Mouse (Mus musculus) thymus, postnatal 0 days (tissue): ENCODE measurements around the gene Morn1. TPM values are rescaled to one million over a fixed set of nuclear protein-coding genes. Genes with fewer than 3 reads are reported as not detected.
A peak's percentile ranks its signal among the peaks of the same experiment; 100 is the strongest.

Experiments
- DNase-seq: peaks from one replicate; pipeline ENCODE4 v3.0.0-alpha.2; 2015; ENCODE audit warnings: low spot score
- polyA plus RNA-seq: library from polyadenylated mRNA; unstranded; fragments of >200 nt; fragmentation: Nextera tagmentation; extraction: Ambion mirVana; gene quantifications from 2 replicates; pipeline ENCODE4 v1.2.1, GENCODE M21; 2015

The Morn1 gene
- polyA plus RNA-seq, 1 experiment from 2014 or later: 2.9 TPM

DNA sequence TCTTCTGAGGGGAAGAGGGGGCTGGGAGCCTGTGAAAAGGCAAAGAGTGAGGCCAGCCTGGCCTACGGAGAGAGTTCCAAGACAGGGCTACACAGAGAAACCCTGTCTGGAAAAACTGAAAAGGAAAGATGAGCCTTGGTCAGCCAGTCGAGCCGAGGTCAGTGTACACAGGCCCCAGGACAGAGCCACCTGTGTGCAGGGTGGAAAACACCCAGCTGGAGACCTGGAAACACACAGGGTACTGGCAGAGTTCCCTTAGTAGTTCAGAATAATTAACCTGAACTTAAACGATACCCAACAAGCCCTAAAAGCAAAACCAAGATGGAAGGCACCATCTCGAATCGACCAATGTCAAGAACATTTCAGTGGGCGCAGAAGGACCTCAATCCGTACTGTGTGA is 52.1 kb downstream of the Morn1 start:
- DNase-seq: no peak

DNA sequence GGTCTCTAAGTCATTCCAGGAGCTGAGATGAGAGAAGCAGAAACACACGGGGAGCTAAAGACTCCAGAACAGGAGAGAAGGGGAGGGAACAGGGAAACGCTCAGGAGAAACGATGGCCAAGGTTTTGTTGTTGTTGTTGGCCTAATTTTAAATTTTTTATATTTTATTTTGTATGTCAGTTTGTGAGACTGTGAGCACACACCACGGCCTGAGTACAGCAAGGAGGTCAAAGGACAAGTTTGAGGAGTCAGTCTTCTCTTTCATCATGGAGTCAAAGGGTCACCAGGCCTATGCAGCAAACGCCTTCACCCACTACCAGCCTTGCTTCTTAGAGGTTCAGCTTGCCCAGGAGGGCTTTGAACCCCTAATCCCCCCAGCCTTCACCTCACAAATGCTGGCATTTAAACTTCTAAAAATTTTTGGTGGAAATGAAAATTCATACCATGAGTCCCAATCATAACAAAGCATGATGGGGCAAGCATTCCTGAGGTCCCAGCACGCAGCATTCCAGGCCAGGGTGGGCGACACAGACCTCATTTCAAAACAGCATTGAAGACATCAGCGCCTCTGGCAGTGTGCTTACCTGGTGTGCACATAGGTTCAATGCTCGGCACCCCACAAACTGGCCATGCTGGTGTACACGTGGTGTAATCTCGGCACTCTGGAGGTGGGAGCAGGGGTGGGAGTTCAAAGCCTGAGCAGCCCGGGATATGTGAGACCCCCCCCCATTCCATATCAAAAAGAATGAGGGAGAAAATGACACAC is 53.1 kb downstream of the Morn1 start:
- no peak for DNase-seq

DNA sequence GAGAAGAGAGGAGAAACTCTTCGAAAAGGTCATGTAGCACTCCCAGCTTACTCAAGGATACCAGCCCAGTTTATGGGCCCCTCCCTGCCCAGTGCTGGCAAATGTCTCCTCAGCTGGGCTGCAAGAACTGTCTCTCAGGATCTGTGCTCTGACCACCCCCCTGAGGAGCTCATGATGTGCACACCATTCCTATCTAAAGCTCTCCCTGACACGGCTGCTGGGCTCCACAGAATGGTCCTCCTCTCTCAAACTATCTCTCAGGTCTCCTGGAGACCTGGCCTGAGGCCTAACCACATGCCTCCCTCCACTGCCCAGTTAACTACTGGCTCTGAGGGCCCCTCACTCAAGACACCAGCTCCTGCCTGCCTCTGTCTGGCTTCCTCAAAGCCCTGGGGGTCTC is 53.8 kb downstream of the Morn1 start:
- DNase-seq: no peak

DNA sequence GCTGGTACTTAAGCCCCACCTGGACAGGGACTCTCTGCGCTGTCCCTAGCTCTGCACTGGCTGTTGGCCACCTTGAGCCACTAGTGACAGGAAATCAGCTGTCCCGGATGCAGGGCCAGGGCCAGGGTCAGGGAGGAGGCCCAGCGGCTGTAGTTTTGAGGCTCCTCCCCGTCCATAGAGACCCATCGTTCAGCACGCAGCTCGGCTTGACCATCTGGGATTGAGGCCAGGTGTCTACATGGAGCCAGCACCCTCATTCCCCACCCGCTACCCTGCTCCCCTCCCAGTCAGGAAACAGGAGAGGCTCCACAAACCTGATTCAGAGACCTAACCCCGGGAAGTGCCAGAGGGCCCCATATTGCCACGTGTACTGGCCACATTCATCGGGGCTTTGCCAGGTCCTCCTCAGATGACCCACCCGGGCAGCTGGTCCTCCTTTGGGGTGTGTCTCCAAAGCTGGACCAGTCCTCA is 54.5 kb downstream of the Morn1 start:
- no peak for DNase-seq

DNA sequence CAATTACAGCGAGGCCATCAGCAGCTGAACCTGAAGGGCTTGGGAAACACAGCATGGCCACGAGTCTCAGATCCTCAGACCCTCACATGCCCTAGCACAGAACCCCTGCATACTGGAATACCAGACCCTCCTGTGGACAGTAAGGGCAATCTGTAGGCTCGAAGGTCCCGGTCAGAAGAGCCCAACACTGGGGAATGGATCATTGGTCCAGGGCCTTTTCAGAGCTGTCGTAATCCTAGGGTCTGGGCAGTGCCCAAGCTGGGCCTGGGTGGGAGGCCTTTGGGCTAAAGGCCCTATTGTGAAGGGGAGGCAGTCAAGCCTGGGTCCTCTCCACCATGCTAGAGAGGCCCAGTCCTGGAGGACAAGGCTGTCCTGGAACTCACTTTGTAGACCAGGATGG is 56.5 kb downstream of the Morn1 start:
- DNase-seq: no peak

DNA sequence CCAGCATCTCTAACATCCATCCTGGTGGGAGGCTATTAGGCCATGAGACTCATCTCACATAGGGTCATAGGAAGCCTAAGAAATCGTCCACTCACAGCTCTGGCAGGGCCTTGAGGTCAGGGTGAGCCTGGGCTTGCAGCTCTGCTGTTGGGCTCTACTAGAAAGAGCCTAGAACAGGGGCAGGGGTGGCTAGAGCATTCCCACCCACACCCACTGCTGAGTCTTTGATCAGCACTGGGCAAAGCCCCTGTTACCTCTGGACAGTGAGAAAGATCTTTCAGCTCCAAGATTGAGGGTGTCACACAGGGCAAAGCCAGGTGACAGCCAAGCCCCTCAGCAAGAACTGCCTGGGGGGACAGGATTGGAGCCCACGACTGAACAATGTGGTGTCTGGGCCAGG is 57.0 kb downstream of the Morn1 start:
- DNase-seq: no peak

DNA sequence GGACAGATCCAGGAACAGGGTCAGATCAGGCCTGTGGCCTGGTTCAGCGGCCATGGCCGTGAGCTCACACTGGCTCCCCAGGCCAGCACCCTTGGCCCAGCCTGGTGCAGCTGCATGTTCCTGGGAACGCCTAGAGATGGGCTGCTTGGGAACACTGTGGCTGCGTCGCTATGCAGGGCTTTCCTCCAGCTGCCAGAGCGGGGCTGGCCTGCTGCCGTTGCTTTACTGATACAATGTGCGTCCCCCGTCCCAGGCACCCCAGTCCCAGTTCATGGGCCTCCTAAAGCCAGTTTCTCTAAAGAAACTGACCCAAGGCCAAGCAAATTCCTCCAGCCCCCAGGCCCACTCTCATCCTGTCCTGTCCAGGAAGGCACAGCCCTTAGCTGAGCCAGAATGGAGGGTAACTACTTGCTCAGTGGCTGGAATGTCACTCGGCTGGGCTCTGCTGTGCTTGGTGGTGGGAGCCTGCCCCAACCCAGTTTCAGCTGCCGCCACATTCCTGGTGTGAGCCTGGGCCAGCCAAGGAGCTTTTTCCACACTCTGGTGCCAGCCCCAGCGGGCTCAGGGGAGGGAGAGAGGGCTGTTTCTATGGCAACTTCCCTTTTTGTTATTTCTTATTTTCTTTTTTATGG is 57.6 kb downstream of the Morn1 start:
- DNase-seq: no peak

DNA sequence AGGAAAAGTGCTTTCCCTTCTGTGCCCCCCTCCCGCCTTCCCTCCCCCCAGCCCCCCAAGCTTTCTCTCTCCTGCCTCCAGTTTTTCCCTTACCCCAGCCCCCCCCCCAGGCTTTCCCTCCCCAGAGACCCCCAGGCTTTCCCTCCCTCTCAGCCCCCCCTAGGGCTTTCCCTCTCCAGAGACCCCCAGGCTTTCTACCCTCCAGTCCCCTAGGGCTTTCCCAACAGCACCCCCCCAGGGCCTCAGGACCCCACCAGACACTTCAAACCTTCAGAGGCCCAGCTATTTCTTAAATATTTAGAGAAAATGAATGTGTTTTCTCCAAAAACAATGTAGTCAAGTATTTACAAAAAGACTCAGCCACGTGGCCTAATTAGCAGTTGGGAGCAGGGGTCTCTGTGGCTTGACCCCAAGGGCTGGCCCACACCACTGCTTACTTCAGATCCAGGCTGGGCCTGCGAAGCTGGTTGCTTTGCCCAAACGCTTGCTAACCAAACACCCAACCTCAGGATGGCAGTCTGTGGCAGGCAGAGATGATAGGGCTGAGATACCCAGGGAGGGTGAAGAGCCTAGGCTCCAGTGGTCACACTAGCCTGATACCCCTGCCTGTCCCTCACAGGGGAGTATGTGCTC is 58.3 kb downstream of the Morn1 start:
- no peak for DNase-seq

DNA sequence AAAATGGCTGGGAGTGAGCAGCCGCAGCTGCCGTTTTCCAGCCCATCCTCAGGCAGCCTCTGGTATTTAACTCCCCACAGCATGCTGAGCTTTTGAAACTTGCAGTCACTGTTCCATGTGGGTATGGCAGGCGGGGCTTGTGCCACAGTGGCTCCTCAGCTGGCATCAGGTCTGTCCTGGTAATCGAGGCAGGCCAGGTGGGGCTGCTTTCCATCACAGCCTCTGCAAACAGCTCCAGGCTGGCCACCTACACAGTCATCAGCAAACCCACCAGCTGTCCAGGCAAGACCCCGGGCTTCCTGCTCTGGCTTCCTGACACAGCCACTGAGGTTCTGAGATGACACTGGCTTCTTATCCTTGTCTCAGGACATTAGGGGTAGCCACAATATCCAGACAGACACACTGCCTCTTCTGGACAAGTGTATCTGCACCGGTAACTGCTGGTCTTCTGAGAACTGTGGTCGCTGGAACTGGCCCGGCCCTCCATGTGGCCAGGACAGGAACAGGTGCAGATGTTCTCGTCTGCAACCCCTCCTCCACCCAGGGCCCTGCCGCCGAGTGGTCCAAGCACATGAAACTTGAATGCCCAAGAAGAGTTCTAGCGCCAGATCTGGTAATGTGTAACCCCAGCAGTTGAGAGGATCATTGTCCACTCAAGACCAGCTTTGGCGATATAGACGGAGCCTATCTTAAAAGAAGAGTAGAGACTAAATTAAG is 59.9 kb downstream of the Morn1 start:
- DNase-seq: no peak

DNA sequence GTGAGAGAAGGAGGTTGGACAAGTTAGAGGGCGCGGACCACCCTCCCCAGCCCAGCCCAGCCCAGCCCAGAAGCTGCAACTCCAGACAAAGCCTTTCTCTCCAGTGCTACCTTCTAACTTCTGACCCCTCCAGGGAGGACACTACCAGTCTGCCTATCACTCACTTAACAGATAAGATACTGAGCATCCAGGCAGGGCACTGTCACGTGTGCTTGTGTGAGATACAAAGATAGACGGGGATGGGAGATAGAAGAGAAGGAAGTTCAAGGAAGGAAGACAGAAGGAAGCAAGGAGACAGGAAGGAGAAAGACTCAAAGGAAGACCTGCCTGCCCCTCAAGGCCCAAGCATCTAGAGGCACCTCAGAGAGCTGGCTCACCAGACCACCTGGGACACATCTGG is 62.1 kb downstream of the Morn1 start:
- DNase-seq: no peak

DNA sequence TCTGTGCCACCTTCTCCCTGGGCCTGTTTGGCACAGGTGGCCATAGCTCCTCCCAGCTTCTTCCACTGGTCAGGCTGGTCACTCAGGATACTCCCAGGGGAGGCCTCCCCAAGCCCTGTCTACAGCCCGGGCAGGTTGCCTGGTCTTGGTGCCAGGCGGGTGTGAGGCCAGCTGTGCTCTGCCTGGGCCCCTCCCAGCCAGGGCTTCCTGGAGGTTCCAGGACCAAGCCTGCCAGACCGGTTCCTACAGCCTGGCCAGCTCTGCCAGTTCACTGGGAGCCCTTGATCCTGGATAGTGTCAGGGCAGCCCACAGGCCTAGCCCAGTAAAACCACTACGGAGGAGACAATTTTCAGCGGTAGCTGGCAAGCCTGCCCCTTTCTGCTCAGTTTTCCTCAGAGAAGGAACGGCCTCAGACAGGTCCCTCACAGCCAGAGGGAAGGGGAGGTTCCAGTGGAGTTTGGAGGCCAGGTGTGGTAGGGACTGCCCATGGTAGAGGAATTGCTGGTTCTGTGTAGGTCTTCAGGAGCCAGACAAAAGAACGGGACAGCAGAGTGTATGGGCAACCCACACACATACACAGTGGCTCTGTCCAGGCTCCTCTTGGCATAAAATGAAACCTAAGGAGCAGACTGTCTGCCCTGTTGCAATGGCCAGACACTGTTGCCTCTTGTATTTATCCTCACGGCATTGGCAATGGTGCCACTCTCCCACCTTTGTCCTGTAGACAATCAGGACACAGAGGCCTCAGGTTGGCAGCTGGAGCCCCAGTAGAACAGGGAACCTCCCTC is 62.7 kb downstream of the Morn1 start:
- no peak for DNase-seq

DNA sequence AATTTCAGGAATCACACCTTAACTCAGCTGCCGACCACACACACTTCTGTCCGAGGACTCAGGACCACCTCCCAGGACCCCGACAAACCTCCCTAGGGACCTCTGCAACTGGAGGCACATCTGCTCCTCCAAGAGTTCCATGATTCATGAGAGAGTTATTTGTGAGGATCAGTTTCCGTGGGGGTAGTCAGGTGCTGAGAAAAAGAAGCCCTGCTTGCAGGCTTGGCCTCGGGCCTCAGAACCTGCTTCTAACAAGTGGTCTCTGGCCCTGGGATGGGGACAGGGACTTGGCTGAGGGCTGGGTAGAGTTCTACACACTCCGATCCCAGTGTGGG is 63.5 kb downstream of the Morn1 start:
- DNase-seq: no peak

DNA sequence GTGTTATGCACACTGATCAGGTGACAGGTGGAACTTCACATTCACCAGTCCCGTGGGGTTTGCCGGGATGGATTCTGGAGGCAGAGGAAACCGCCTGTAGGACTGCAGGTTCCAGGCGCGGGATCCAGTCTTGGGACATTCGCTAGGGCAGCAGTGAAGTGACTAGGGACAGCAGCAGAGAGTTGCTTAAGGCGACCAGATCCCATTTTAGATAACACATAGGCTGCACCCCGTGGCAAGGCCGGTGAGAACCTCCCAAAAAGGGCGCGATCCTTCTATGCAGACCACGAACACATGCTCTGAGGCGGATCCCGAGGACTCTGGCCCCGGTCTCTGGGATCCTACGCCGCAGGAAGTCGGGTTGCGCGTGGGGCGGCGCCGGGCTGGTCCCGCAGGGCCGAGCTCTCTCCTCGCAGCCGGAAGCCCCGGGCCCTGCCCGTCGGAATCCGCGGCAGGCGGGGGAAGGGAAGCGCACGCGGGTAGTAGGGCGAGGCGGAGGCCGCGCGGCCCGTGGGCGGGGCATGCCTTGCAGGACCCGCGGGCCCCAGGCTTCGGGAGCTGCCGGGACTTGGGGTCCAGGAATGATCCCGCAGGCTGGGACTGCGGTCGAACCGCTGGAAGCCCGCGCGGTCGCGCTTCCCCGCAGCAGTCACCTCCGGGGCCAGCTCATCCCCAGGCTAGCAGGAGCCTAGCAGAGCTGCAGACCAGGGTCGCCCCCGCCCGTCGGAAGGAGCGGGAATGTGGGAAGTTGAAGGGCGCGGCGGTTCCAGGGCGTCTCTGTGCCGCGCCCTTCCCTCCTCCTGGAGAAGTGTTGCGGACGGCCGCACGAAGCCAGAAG is 64.1 kb downstream of the Morn1 start:
- DNase-seq: peak; percentile 79

DNA sequence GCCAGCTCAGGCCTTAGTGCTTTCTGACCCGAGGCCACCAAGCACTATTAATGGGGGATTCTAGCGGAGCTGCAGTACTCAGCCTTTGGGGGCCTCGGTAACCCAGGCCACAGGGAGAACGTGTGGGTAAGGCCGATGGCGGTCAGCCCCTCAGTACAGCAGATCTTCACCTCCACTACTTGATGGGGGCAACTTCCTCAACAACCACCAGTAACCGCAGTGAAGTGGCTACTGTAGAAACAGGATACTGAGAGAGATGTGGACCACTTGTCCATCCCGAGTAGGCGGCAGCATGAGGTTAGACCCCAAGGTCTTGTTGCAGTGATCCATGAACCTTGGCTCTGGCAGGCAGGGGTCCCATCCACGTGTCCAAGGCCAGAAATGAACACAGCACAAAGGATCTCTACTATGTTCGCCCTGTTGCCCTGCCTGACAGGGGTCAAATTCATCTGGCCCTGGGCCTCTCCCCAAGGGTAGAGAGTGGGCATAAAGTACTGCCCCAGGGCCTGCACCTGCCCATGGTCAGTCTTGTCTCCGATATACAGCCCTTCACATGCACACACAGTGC is 64.9 kb downstream of the Morn1 start:
- DNase-seq: no peak

DNA sequence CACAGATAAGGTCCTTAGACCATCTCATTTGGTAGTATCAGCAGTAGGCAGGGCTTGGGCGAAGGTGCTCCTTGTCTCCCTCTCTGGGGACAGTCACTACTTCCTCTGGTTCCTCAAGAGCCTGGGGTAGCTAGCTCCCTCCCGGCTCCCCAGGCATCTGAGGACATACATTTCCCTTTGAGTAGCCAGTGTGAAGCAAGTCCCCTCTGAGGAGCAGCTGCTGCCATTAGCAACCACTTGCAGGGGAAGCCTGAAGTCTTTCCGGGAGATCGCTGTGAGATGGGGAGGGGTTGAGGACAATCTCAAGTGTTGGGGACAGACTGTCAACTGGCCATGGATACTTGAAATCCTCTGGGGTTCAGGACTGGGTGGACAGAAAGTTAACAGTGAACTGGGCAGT is 65.5 kb downstream of the Morn1 start:
- DNase-seq: no peak

DNA sequence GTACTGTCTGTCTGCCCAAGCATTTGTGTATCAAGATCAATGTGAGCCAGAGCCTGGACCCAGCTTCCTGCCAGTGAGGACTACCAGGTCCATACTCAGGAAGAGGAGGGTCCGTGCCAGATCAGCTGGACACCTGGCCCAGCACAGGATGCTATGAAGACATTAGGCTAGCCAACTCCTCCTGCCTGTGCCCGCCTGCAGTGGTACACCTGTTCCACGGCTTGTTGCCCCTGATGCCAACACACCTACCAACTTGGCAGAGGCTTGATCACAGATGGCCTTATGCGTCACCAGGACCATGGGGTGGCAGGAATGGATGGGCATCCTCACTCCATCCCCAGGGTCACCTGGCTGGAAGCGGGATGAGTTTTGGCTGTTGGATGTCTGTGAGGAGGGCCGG is 66.1 kb downstream of the Morn1 start:
- DNase-seq: no peak

DNA sequence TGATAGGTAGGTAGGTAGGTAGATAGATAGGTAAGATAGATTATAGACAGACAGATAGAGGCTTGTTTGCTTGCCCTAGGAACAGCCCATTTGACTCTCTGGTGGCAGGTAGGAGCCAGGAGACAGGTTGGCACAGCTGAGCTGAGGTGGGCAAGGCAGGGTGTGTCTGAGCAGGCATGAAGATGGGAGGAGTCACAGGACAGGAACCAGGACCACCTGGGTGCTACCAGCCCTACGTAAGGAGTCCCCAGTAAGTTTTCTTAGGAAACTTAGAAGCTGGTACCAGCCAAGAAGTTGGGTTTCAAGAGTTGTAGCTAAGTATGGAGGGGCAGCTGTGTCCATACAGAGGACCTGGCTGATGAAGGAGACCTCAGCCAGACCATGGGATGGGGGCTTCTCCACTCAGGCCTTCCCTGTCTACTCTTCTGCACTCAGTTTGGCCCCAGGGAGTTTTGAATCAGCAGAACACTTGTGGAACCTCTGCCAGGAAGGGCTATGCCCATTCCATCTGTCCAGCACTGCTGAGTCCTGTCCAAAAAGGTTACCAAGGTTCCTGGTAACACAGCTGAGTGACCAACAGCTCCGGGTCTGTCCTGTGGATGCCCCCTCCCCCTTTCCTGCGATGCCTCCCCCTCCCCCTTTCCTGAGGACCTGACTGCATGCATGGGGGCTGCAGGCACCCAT is 67.2 kb downstream of the Morn1 start:
- no peak for DNase-seq

DNA sequence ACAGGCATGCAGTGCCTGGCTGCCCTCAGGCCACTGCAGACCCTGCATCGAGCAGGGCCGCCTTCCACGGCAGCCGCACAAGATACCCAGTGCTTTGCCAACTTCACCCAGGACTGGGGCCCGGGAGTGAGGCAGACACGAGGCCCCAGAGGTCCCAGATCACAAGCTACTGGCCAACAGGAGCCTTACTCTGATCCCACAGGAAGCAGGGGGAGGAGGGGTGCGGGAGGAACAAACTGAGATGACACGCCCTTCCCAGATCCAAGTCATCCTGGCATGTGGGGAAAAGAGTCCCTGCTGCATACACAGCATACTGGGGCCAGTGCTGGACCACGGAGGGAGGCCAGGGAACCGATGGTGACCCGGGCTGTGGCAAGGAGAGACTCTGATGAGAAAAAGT is 68.6 kb downstream of the Morn1 start:
- DNase-seq: no peak

DNA sequence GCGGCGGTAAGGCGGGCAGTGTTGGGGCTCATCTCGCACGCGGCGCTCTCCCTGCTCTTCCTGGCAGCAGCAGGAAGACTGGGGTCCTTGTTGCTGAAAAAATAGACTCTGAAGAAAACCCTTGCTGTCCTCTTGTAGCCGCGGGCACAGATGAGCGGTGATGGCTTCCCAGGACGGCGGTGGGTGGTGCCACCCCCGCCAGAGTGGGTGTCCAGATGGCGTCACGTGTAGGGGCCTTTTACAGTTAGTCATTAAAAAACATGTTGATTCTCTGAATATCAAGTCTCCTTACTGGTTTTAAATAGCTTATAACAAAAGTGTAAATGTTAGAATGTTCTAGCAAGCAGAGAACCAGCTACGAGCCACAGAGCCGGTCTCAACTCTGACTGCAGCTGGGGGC is 70.4 kb downstream of the Morn1 start:
- no peak for DNase-seq
